Mouse (Mus musculus) liver, embryonic 12.5 days (tissue): ENCODE measurements around the gene Elovl7. TPM values are rescaled to one million over a fixed set of nuclear protein-coding genes. Genes with fewer than 3 reads are reported as not detected.
A peak's percentile ranks its signal among the peaks of the same experiment; 100 is the strongest.

Experiments used
- ATAC-seq: fragments of 200-750 bp; cut with Nextera tagmentation; 2 replicates; pipeline ENCODE4 v1.8.0; 2017; ENCODE audit warnings: moderate number of reproducible peaks, mild to moderate bottlenecking, moderate library complexity
- H3K27ac ChIP-seq: fragments of 300-500 bp; sonication (generic); 2 replicates; pipeline ENCODE4 v1.5.1; 2016; ENCODE audit warnings: mild to moderate bottlenecking
- H3K27me3 ChIP-seq: fragments of 300-500 bp; sonication (generic); replicated peaks from 2 replicates; pipeline ENCODE4 v1.6.1; 2016; ENCODE audit warnings: mild to moderate bottlenecking, moderate library complexity
- H3K36me3 ChIP-seq: fragments of 300-500 bp; sonication (generic); 2 replicates; pipeline ENCODE4 v1.6.1; 2016; ENCODE audit warnings: mild to moderate bottlenecking, moderate library complexity
- H3K4me1 ChIP-seq: fragments of 300-500 bp; sonication (generic); 2 replicates; pipeline ENCODE4 v1.6.1; 2016
- H3K4me2 ChIP-seq: fragments of 300-500 bp; sonication (generic); 2 replicates; pipeline ENCODE4 v1.6.1; 2016; ENCODE audit warnings: mild to moderate bottlenecking, moderate library complexity
- H3K4me3 ChIP-seq: fragments of 300-500 bp; sonication (generic); 2 replicates; pipeline ENCODE4 v1.5.1; 2016; ENCODE audit warnings: mild to moderate bottlenecking, moderate library complexity
- H3K9ac ChIP-seq: fragments of 300-500 bp; sonication (generic); 2 replicates; pipeline ENCODE4 v1.6.1; 2016; ENCODE audit warnings: mild to moderate bottlenecking, moderate library complexity
- H3K9me3 ChIP-seq: fragments of 300-500 bp; sonication (generic); replicated peaks from 2 replicates; pipeline ENCODE4 v1.6.1; 2016; ENCODE audit warnings: mild to moderate bottlenecking, moderate library complexity
- WGBS: fragments of 180-500 bp; shearing (Covaris S2); methylation state at CpG from one replicate; pipeline ENCODE4 v1.1.7; 2016; ENCODE audit not compliant: insufficient replicate concordance; 5-methylcytosine and 5-hydroxymethylcytosine counted together
- polyA plus RNA-seq: library from polyadenylated mRNA; unstranded; fragments of >200 nt; fragmentation: Nextera tagmentation; extraction: Ambion mirVana; gene quantifications from 2 replicates; pipeline ENCODE4 v1.2.1, GENCODE M21; 2016

The Elovl7 gene
- polyA plus RNA-seq, 1 experiment from 2014 or later: 2.2 TPM

- H3K4me1 ChIP-seq: peaks cover 43% of the 10 kb centered on the region
- H3K9ac ChIP-seq: peak overlapping the region; percentile 94
- peak overlapping the region; percentile 94 for H3K4me3 ChIP-seq
- under 1% methylated on average over 32 of the region's 32 CpGs for WGBS
- H3K27me3 ChIP-seq: no peaks in the 10 kb centered on the region; the same call in 1 of the 2 replicates
- H3K36me3 ChIP-seq: peaks cover 16% of the 10 kb centered on the region
- peak; percentile 78 for ATAC-seq
- peak overlapping the region; percentile 89 for H3K4me2 ChIP-seq
- H3K9me3 ChIP-seq: no peaks in the 10 kb centered on the region
- H3K27ac ChIP-seq: peak overlapping the region; percentile 99
Observed at GRCm38 (mm10) chr13:108316487-108316903, 102.3 kb downstream of the Elovl7 start.

- Histone ChIP-seq H3K27me3 (no peaks in the 10 kb centered on the region; the same call in 1 of the 2 replicates), H3K9ac (peak overlapping the region; percentile 94)
Observed at GRCm38 (mm10) chr13:108317414-108317813, 103.2 kb downstream of the Elovl7 start.

GRCm38 (mm10) chr13:108319028-108319427 lies 104.8 kb downstream of the Elovl7 start:
- Histone ChIP-seq H3K4me1 (peaks cover 43% of the 10 kb centered on the region), H3K27ac (no peak overlapping the region), H3K9me3 (no peaks in the 10 kb centered on the region), H3K36me3 (peaks cover 24% of the 10 kb centered on the region), H3K4me2 (no peak overlapping the region), H3K27me3 (no peaks in the 10 kb centered on the region), H3K9ac (no peak overlapping the region), H3K4me3 (no peak overlapping the region)
- WGBS: 85% methylated on average over 8 of the region's 8 CpGs
- ATAC-seq: no peak

More at GRCm38 (mm10) chr13:108317414-108317813, 103.2 kb downstream of the Elovl7 start:
- H3K27ac ChIP-seq: 0 out of 2 replicates have a peak overlapping the region, but pooled peaks have one; percentile 99
- WGBS: 61% methylated on average over 2 of the region's 2 CpGs
- H3K4me3 ChIP-seq: peak overlapping the region; percentile 94
- H3K4me1 ChIP-seq: peaks cover 43% of the 10 kb centered on the region
- H3K4me2 ChIP-seq: peak overlapping the region; percentile 89
- no peaks in the 10 kb centered on the region for H3K9me3 ChIP-seq
- peaks cover 20% of the 10 kb centered on the region for H3K36me3 ChIP-seq
- ATAC-seq: no peak

- Histone ChIP-seq H3K4me3 (no peak overlapping the region), H3K36me3 (peaks cover 36% of the 10 kb centered on the region), H3K27ac (no peak overlapping the region), H3K4me2 (no peak overlapping the region), H3K4me1 (peaks cover 34% of the 10 kb centered on the region), H3K9me3 (no peaks in the 10 kb centered on the region), H3K27me3 (no peaks in the 10 kb centered on the region), H3K9ac (no peak overlapping the region)
- WGBS: 79% methylated on average over 8 of the region's 8 CpGs
- no peak for ATAC-seq
Observed at GRCm38 (mm10) chr13:108320216-108320615, 106.0 kb downstream of the Elovl7 start.

- H3K9me3 ChIP-seq: no peaks in the 10 kb centered on the region
- peaks cover 26% of the 10 kb centered on the region for H3K4me1 ChIP-seq
- ATAC-seq: no peak
- H3K27me3 ChIP-seq: no peaks in the 10 kb centered on the region
- no peak overlapping the region for H3K4me3 ChIP-seq
- H3K27ac ChIP-seq: no peak overlapping the region
- peaks cover 57% of the 10 kb centered on the region for H3K36me3 ChIP-seq
- no peak overlapping the region for H3K9ac ChIP-seq
- 90% methylated on average over 2 of the region's 2 CpGs for WGBS
- H3K4me2 ChIP-seq: no peak overlapping the region
Observed at GRCm38 (mm10) chr13:108322466-108322865, 108.3 kb downstream of the Elovl7 start.

- no peaks in the 10 kb centered on the region for H3K27me3 ChIP-seq
- H3K36me3 ChIP-seq: peaks cover 62% of the 10 kb centered on the region
- 81% methylated on average over 2 of the region's 2 CpGs for WGBS
- H3K27ac ChIP-seq: no peak overlapping the region
- H3K4me3 ChIP-seq: no peak overlapping the region
- H3K4me1 ChIP-seq: peaks cover 17% of the 10 kb centered on the region
- H3K4me2 ChIP-seq: no peak overlapping the region
- H3K9me3 ChIP-seq: no peaks in the 10 kb centered on the region
- no peak overlapping the region for H3K9ac ChIP-seq
- ATAC-seq: no peak
Observed at GRCm38 (mm10) chr13:108323317-108323716, 109.1 kb downstream of the Elovl7 start.

- Histone ChIP-seq H3K9me3 (no peaks in the 10 kb centered on the region), H3K9ac (no peak overlapping the region), H3K27me3 (no peaks in the 10 kb centered on the region), H3K27ac (no peak overlapping the region), H3K4me3 (no peak overlapping the region), H3K36me3 (peaks cover 68% of the 10 kb centered on the region), H3K4me1 (peaks cover 16% of the 10 kb centered on the region; the same call in 1 of the 2 replicates), H3K4me2 (no peak overlapping the region)
- WGBS: 88% methylated on average over 22 of the region's 22 CpGs
- no peak for ATAC-seq
Observed at GRCm38 (mm10) chr13:108323866-108324829, 109.9 kb downstream of the Elovl7 start.

GRCm38 (mm10) chr13:108325871-108326270 lies 111.7 kb downstream of the Elovl7 start:
- Histone ChIP-seq H3K27me3 (no peaks in the 10 kb centered on the region), H3K4me2 (no peak overlapping the region), H3K36me3 (peaks cover 58% of the 10 kb centered on the region), H3K27ac (no peak overlapping the region), H3K9ac (no peak overlapping the region), H3K9me3 (no peaks in the 10 kb centered on the region), H3K4me3 (no peak overlapping the region), H3K4me1 (0 out of 2 replicates have a peak, but pooled peaks cover 5% of the 10 kb centered on the region)
- 91% methylated on average over 5 of the region's 5 CpGs for WGBS
- no peak for ATAC-seq

- ATAC-seq: no peak
- no peaks in the 10 kb centered on the region for H3K9me3 ChIP-seq
- no peaks in the 10 kb centered on the region for H3K27me3 ChIP-seq
- no peak overlapping the region for H3K9ac ChIP-seq
- WGBS: 88% methylated on average over 10 of the region's 10 CpGs
- H3K36me3 ChIP-seq: peaks cover 54% of the 10 kb centered on the region
- H3K27ac ChIP-seq: no peak overlapping the region
- no peak overlapping the region for H3K4me3 ChIP-seq
- no peak overlapping the region for H3K4me2 ChIP-seq
- 0 out of 2 replicates have a peak, but pooled peaks cover 5% of the 10 kb centered on the region for H3K4me1 ChIP-seq
Observed at GRCm38 (mm10) chr13:108326351-108326750, 112.1 kb downstream of the Elovl7 start.

- ATAC-seq: no peak
- Histone ChIP-seq H3K9ac (no peak overlapping the region), H3K4me3 (no peak overlapping the region), H3K4me1 (0 out of 2 replicates have a peak, but pooled peaks cover 5% of the 10 kb centered on the region), H3K9me3 (no peaks in the 10 kb centered on the region), H3K27me3 (no peaks in the 10 kb centered on the region), H3K36me3 (peaks cover 56% of the 10 kb centered on the region), H3K4me2 (no peak overlapping the region), H3K27ac (no peak overlapping the region)
- 80% methylated on average over 7 of the region's 7 CpGs for WGBS
Observed at GRCm38 (mm10) chr13:108327047-108327446, 112.8 kb downstream of the Elovl7 start.

GRCm38 (mm10) chr13:108328406-108329180 lies 114.4 kb downstream of the Elovl7 start:
- Histone ChIP-seq H3K27ac (no peak overlapping the region), H3K4me1 (0 out of 2 replicates have a peak, but pooled peaks cover 5% of the 10 kb centered on the region), H3K4me3 (no peak overlapping the region), H3K4me2 (no peak overlapping the region), H3K9me3 (no peaks in the 10 kb centered on the region), H3K36me3 (peaks cover 60% of the 10 kb centered on the region), H3K9ac (no peak overlapping the region), H3K27me3 (no peaks in the 10 kb centered on the region)
- no peak for ATAC-seq
- WGBS: 87% methylated on average over 21 of the region's 21 CpGs
